Mouse (Mus musculus): ENCODE measurements at regions not wholly inside any gene's neighbourhood (a gene's known extent, or its start where the extent isn't known, plus 50 kb on each side); places are given as distances from the start of the nearest gene placed in this dataset.

DNA sequence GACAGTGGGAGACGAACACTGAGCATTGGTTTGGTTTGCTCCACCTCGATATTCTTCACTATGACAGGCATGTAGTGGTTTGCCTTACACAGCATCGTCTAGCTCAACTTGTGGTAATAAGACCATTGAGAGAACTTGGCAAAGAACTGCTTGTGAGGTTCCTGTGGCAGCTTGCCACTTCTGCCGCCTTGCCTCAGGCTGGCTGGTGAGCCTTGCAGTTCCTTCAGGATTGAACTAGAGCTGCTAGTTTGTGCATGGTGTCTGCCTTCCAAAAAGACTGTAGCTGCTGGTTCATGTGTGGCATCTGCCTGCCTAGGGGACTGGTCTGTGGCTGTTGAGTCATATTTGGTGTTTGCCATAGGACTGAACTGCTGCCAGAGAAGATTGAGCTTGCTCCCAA is 110.8 kb downstream of the Plxna1 start:
- TF ChIP-seq GATA1 (IDR thresholded peaks at IDR 0.05; ENCODE audit: low read depth, low read length), result no peak
- no peak for TF ChIP-seq SMC3 (IDR thresholded peaks at IDR 0.05; ENCODE audit: low read depth, low read length)
- no peak for TF ChIP-seq MAX (IDR thresholded peaks at IDR 0.05; ENCODE audit: low read length)
- TF ChIP-seq POLR2A (IDR thresholded peaks at IDR 0.05; ENCODE audit: control insufficient read depth in 1 of 2, insufficient read depth in 1 of 2, low read depth in 1 of 2, low read length in 2 of 2, poor library complexity in 1 of 2), result no peak
- TF ChIP-seq NRF1 (IDR thresholded peaks at IDR 0.05; ENCODE audit: insufficient read depth, low read depth, low read length, poor library complexity, severe bottlenecking), result no peak
- no peak for TF ChIP-seq CTCF (IDR thresholded peaks at IDR 0.05 in 2 of 3, conservative IDR thresholded peaks at IDR 0.05 in 1 of 3; ENCODE audit: control insufficient read depth in 1 of 3, insufficient read depth in 1 of 3, low read depth in 2 of 3, low read length in 3 of 3, poor library complexity in 1 of 3, severe bottlenecking in 1 of 3)
- TF ChIP-seq E2F4 (IDR thresholded peaks at IDR 0.05; ENCODE audit: borderline replicate concordance, low read depth, low read length), result no peak

All from MEL (cell line).